Mouse (Mus musculus) left cerebral cortex, postnatal 14 days (tissue): ENCODE measurements around the gene Scaf1. TPM values are rescaled to one million over a fixed set of nuclear protein-coding genes. Genes with fewer than 3 reads are reported as not detected.

Experiments
- DNase-seq, 2 experiments: peaks; one replicate each; pipeline ENCODE4 v3.0.0; 2021 to 2022; ENCODE audit warnings: low spot score in 2 of 2, mixed read lengths in 1 of 2
- intact Hi-C: fragments of 180-260 bp; cut with DNase I; formaldehyde crosslinking; loops from one replicate; pipeline ENCODE4 v1.15.1; 2025
- total RNA-seq, 2 experiments: library from RNA; stranded (reverse); gene quantifications; 2 replicates each; pipeline ENCODE4 v1.2.3; 2021

The Scaf1 gene
- total RNA-seq, 2 experiments from 2014 or later = 153 to 162 TPM

DNA sequence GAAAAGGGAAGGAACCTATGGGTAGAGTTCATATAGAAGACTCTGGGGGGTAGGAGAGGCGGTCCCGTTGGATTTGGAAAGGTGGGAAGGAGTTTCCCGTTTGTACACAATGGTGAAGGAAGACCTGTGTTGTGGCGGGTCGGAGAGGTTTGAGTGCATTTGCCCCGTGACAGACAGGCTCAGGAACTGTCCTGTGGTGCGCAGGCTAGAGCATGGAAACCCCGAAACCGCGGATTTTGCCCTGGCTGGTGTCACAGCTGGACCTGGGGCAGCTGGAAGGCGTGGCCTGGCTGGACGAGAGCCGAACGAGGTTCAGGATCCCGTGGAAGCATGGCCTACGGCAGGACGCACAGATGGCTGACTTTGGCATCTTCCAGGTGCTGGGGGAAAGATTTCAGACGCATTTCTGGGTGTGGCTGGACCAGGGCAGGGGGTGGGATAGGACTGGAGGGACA is 17.6 kb downstream of the Scaf1 start, which contains the start of gene Bcl2l12:
TSS of gene Bcl2l12 (minus strand) at position 212 of the 455 bp plus-strand sequence.
- no peak for DNase-seq
- intact Hi-C loops = no loop called here

DNA sequence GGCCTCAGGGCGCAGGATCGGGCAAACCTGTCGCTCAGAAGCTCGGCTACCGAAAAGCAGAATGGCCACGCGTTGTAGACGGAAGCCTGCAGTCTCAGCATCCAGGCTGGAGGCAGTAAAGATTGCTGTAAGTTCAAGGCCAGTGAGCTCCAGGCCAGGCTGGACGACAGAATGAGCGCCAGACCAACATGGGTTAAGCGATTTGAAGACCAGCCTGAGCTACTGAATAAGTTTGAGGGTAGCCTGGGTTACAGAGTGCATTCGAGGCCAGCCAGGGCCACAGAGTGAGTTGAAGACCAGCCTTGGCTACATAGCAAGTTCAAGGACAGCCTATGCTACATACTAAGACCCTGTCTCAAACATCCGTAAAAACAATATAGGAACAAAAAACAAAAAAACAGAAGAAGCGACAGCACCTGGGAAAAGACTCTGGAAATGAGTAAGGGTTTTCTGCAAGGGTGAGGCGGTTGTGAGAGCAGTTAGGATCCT is 18.2 kb downstream of the Scaf1 start:
- intact Hi-C loops = no loop called here
- no peak for DNase-seq

DNA sequence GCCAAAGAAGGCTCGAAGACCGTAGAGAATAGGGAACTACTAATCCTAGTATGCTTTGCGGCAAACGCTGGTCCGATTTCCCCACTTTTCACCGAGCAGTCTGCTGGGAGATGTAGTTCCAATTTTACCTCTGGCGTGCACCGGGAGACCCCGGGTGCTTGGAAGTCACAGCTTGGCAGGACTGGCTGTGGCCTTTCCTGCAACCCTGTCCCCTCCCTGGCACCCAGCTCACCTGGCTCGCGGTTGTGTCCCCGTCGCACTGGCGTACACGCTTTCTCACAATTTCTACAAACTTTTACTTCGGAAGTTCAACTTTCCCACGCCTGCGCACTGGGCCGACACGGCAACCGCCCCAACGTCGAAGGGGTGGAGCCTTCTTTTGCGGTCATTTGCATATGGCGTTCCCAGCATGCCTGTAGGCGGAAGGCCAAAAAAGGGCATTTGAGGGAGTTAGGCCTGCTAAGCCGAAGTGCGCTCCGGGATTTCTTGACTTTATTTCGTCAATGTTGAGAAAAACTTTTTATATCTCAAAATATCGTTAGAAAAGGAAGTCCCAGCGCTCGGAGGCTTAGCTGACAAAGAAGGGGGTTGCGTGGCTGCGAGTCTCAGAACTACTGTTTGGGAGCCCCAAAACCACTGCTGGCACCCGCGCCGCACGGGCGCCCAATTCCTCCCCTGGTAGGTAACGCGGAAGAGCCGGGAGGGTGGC is 18.8 kb downstream of the Scaf1 start, which contains the start of gene Irf3:
TSS of gene Irf3 (plus strand) at position 418 of the 709 bp plus-strand sequence.
- intact Hi-C loops = no loop called here
- peak; percentile 95 to 97 for DNase-seq

DNA sequence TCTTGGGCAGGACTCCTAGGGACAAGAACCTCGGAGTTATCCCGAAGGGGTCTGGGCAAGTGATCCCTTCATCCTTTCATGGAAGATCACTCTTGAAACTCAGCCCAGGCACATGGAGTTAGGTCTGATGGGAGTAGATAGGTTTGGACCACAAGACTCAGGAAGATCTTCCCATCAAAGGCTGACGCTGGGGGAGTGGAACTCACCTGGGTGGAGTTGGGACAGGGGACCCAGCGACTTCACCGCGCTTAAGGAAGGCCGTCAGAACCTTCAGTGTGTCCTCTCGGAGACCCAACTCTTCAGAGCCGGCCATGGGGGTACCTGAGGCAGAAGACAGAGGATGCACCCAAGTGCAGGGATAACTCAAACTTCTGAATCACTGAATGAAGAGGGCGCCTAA is 19.5 kb downstream of the Scaf1 start:
- intact Hi-C loops = no loop called here
- no peak for DNase-seq

GRCm38 (mm10) chr7:44986879-44987718 is 29.1 kb downstream of the Scaf1 start:
- intact Hi-C loops = no loop called here

DNA sequence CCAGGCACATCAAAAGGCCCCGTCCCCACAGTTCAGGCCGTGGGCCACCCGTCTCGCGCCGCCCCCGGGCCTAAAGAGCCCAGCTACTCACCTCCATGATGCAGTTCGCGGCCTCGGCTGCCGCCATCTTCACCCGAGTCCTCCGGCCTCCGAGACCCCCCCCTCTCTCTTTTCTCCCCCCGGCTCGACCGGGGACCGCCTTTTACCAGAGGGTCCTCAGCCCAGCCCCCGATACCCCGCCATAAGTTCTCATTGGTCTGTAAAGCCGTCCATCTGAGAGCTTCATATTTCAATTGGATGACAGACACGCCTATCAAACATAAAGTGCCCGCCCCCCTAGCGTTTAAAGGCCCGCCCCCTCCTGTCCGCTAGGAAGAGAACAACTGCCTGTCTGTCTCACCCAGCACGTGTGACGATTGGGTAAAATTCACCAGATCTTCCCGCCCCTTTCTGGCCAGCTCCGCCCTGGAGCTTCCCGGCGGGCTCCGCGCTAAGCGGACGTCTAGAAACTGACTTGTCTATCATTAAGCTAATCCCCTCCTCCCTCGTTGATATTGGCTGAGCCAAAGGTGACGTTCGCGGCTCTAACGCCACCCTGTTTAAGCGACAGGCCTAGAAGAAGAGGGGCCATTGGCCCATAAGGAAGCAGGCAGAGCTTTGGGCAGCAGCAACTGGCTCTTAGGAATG is 29.8 kb downstream of the Scaf1 start, which contains the start of gene Prmt1:
TSS of gene Prmt1 (minus strand) at position 377 of the 687 bp plus-strand sequence.
- intact Hi-C loops = no loop called here

More at GRCm38 (mm10) chr7:44986879-44987718, 29.1 kb downstream of the Scaf1 start:
- DNase-seq = no peak

GRCm38 (mm10) chr7:44985595-44986191 is 30.5 kb downstream of the Scaf1 start:
- intact Hi-C loops = no loop called here

More for the DNA sequence above, 29.8 kb downstream of the Scaf1 start, which contains the start of gene Prmt1:
- peak; percentile 98 to 100 for DNase-seq

DNA sequence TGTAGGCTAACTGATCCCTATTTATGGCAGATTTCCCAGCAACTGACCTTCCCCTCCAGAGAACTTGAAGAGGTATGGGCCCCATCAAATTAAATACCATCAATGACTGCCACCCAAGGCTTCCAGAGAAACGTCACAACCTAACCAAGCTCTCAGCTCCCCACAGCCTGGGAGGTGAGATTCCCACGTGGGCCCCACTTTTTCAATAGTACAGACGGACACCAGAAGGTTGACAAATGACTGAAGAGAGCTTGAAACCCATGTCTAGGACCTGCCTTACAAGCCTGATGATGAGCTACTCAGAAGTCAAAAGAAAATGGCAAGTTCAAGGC is 31.4 kb downstream of the Scaf1 start:
- DNase-seq = no peak
- intact Hi-C loops = no loop called here

More at GRCm38 (mm10) chr7:44985595-44986191, 30.5 kb downstream of the Scaf1 start:
- peak; percentile 61 to 64 for DNase-seq

DNA sequence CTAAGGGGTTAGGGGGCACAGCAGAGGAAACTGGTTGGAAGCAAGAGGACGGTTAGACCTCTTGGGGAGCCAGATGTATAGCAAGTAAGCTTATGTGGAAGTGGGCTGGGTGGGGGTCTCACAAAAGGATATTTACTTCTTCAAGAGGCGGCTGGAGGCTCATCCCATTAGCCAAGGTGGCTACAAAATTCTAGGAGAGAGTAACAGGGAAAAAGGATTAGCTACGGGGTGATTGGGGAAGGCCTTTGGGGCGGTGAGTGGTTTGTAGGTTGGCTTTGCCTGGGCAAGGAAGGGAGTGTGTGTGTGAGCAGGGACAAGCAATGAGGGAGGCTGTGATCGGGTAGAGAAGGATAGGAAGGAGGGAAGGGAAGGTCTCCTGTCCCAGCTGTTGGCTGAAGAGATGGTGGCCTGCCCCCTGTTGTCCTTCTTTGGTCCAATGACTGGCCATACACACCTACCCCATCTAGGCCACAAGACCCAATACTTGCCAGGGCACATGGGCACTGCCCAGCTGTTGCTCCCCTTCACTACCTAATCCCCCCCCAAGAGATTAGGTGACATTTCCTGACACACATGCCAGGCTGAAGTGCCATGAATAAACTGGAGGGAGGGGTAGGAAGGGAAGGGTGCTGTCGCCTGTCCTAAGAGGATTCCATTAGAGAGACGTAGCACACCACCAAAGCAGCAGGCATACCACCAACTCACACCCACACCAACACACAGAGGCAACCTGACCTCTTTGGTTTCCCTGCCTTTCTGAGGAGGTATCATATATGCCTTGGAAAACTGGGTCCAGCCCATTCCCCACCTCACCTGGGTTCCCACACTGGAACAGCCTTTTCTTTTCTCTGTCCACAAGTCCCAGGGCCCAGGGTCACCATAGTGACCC is 32.0 kb downstream of the Scaf1 start:
- no peak for DNase-seq
- intact Hi-C loops = no loop called here

DNA sequence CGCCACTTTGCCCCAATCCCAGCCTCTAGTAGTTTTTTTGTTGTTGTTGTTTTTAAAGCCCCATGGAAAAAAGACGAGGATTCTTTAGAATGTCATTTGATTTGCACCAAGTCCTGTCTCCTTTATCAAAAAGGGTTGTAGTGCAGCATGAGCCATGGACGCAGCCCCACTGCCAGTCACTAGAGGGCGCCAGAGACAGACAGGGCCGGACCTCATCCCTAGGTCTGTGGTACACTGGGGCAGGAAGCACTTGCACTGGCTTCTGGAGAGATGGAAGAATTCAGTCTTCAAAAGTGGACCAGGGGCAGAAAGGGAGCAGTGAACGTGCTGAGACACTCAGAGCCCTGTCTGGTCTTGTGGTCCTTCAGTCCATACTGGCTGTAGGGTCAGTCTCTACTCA is 33.1 kb downstream of the Scaf1 start:
- peak; percentile 82 to 88 for DNase-seq
- intact Hi-C loops = no loop called here

DNA sequence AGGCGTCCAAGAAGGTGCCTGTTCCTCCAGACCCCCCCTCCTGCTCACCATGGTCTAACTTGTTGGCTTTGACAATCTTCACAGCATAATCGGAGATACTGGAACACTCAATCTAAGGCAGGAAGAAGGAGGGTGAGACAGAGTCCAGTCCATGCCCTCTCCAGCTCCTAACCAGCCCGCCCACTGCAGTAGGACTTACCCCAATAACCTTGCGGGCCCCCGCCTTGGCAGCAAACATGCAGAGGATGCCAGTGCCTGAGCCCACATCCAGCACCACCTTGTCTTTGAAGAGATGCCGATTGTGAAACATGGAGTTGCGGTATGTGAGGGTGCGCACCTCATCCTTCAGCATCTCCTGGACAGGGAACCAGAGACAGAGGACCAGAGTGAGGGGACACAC is 34.6 kb downstream of the Scaf1 start:
- DNase-seq = no peak
- intact Hi-C loops = no loop called here

DNA sequence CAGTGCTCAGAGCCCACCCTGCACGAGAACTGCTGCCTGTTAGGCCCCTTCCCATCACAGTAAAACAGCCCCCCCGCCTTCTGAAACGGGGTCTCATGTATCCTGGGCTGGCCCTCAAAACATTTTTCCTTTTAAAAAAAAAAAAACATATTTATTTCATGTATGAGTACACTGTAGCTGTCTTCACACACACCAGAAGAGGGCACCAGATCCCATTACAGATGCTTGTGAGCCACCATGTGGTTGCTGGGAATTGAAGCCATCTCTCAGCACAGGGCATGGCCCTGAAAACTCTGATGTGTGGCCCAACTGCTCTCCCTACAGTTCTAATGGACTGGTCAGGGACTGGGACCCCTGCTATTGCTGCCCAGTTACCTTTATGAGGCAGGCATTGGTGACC is 37.9 kb downstream of the Scaf1 start:
- intact Hi-C loops = no loop called here

DNA sequence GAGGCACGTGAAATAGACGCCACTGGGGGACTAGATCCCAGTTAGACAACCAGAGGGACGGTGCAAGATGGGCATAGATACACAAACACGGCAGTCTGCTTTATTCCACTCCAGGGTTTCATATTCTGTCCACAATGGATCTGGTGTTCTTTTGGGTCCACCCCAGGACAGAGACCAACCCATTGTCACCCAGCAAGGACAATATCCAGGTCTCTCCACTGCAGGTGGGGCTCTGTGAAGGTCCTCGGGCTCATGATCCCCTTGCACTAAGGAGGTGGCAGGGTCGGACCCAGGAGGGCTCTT is 41.1 kb downstream of the Scaf1 start:
- DNase-seq = no peak
- intact Hi-C loops = no loop called here

More for the DNA sequence above, 37.9 kb downstream of the Scaf1 start:
- DNase-seq = no peak

DNA sequence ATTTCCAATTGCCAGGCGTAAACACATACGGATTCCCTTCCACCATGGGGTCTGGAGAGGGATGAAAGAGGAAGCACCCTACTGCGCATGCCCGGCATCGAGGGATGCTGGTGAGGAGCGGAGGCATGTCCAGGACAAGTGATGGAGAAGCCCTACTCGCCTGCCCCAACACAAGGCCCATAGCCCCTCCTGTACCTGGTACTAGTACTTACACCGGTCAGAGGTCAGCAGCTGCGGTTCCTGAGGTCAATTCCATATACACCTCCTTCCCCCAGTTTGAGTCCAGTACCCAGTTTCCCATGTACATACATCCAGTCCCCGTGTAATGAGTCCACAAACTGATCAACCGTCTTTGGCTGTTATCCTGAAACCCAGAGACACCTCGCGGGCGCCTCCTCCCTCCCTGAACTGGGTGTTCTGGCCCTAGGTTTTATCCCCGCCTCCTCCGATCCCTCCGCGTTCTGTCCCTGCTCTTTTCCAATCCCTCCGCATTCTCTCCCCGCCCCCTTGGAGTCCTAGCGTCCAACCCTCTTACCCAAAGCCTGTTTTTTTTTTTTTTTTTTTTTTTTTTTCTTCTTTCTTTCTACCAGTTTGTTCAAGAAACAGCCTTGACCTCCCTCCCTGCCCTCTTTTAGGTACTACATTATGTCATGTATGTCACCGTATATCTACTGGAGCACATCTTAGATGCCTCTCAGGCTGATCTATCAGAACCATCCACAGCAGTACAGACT is 41.6 kb downstream of the Scaf1 start, which contains the start of gene Cpt1c:
TSS of gene Cpt1c (minus strand) at position 469 of the 734 bp plus-strand sequence.
- intact Hi-C loops = loop anchor here (5.0 kb wide), 1 partner anchor 47 kb away; the partner anchor contains the start of gene Ap2a1
- DNase-seq = peak; percentile 91 to 95

DNA sequence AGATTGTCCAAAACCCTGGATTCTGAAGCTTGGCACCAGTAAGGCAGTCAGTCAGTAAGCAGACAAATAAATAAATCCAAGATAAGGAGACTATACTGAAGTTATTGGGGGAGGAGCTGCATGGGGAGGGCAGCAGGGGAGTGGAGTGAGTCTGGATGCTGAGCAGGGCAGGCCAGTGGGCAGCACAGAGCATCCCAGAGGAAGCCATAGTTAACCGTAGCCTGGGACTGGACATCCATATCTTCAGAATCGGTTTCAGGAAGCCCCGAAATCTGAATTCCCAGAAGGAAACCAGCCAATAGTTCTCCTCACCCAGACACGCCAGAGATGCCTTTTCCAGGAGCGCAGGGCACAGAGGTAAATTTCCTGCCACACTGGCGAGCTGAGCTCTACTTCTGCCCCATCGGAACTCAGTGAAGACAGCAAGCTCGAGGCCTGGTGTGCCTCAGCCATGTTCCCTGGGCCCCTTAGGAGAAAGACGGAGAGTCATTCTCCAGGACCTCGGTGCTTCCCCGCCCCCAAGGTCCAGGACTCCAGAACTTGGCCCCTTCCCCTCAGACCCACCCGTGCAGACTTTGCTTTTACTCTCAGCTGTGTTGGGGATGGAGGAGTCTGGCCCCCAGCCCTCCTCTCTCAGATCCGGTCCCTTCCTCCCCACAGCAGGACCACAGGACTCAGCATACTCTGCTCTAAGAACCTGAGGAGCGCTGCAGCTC is 42.6 kb downstream of the Scaf1 start:
- DNase-seq = no peak
- intact Hi-C loops = loop anchor here (5.0 kb wide), 1 partner anchor 46 kb away; the partner anchor contains the start of gene Ap2a1

GRCm38 (mm10) chr7:44971142-44971541 is 45.0 kb downstream of the Scaf1 start:
- intact Hi-C loops = loop anchor here (5.0 kb wide), 1 partner anchor 44 kb away; the partner anchor contains the start of gene Ap2a1
- no peak for DNase-seq

GRCm38 (mm10) chr7:44970231-44970691 is 45.9 kb downstream of the Scaf1 start:
- peak; percentile 85 to 96 for DNase-seq
- intact Hi-C loops = loop anchor here (5.0 kb wide), 1 partner anchor 43 kb away; the partner anchor contains the start of gene Ap2a1
